Mouse (Mus musculus): ENCODE results near the gene Chmp5.

GRCm38 (mm10) chr4:40969781-40970591 is 21.8 kb downstream of the Chmp5 start:
- TF ChIP-seq POLR2A (IDR thresholded peaks at IDR 0.05; ENCODE audit: insufficient read depth, low read depth, low read length) (no peak), CTCF (IDR thresholded peaks at IDR 0.05) (no peak), EP300 (IDR thresholded peaks at IDR 0.05; ENCODE audit: insufficient read depth, low read depth, low read length) (no peak)

All from heart, adult 2 months (tissue).